Mouse (Mus musculus): ENCODE measurements around the gene Tti1. TPM values are rescaled to one million over a fixed set of nuclear protein-coding genes. Genes with fewer than 3 reads are reported as not detected.
"Not testable (repeated sequence)": the region's sequence is repeated elsewhere in the genome, so short reads cannot be mapped to it uniquely, and the experiment has no call there.

Tti1 gene
- polyA plus RNA-seq, 1 experiment = 20.6 TPM

- Histone ChIP-seq H3K4me3 (ENCODE audit: insufficient read depth, low read length) (no peak overlapping the region), H3K4me1 (ENCODE audit: control insufficient read depth, insufficient read depth, low read length) (peaks cover 11% of the 10 kb centered on the region), H3K27ac (ENCODE audit: insufficient read depth, low read length) (peak overlapping the region; percentile 49; the same call in 1 of the 2 replicates)
- TF ChIP-seq CTCF (IDR thresholded peaks at IDR 0.05; ENCODE audit: borderline replicate concordance, insufficient read depth, low read length) (no peak), POLR2A (IDR thresholded peaks at IDR 0.05; ENCODE audit: low read depth, low read length) (no peak)
Observed at GRCm38 (mm10) chr2:158064571-158065048, 36.4 kb upstream of the Tti1 start.

- TF ChIP-seq CTCF (IDR thresholded peaks at IDR 0.05; ENCODE audit: borderline replicate concordance, insufficient read depth, low read length) (no peak), POLR2A (IDR thresholded peaks at IDR 0.05; ENCODE audit: low read depth, low read length) (no peak)
- Histone ChIP-seq H3K4me1 (ENCODE audit: control insufficient read depth, insufficient read depth, low read length) (peaks cover 11% of the 10 kb centered on the region), H3K4me3 (ENCODE audit: insufficient read depth, low read length) (no peak overlapping the region)
Observed at GRCm38 (mm10) chr2:158063036-158063435, 34.8 kb upstream of the Tti1 start.

GRCm38 (mm10) chr2:158059666-158060105, 31.5 kb upstream of the Tti1 start:
- Histone ChIP-seq H3K4me3 (ENCODE audit: insufficient read depth, low read length) (no peak overlapping the region), H3K27ac (ENCODE audit: insufficient read depth, low read length) (no peak overlapping the region), H3K4me1 (ENCODE audit: control insufficient read depth, insufficient read depth, low read length) (peaks cover 8% of the 10 kb centered on the region)
- no peak for TF ChIP-seq POLR2A (IDR thresholded peaks at IDR 0.05; ENCODE audit: low read depth, low read length)
- no peak for TF ChIP-seq CTCF (IDR thresholded peaks at IDR 0.05; ENCODE audit: borderline replicate concordance, insufficient read depth, low read length)

More at GRCm38 (mm10) chr2:158063036-158063435, 34.8 kb upstream of the Tti1 start:
- no peak overlapping the region for H3K27ac ChIP-seq (ENCODE audit: insufficient read depth, low read length)

- TF ChIP-seq CTCF (IDR thresholded peaks at IDR 0.05; ENCODE audit: borderline replicate concordance, insufficient read depth, low read length) (no peak), POLR2A (IDR thresholded peaks at IDR 0.05; ENCODE audit: low read depth, low read length) (no peak)
- H3K27ac ChIP-seq (ENCODE audit: insufficient read depth, low read length) = peak overlapping the region; percentile 11; the same call in 1 of the 2 replicates
Observed at GRCm38 (mm10) chr2:158058534-158058933, 30.3 kb upstream of the Tti1 start.

GRCm38 (mm10) chr2:158057030-158057429, 28.8 kb upstream of the Tti1 start:
- no peak overlapping the region for H3K4me3 ChIP-seq (ENCODE audit: insufficient read depth, low read length)
- H3K27ac ChIP-seq (ENCODE audit: insufficient read depth, low read length) = no peak overlapping the region
- TF ChIP-seq CTCF (IDR thresholded peaks at IDR 0.05; ENCODE audit: borderline replicate concordance, insufficient read depth, low read length) (no peak), POLR2A (IDR thresholded peaks at IDR 0.05; ENCODE audit: low read depth, low read length) (no peak)
- no peaks in the 10 kb centered on the region for H3K4me1 ChIP-seq (ENCODE audit: control insufficient read depth, insufficient read depth, low read length)

More at GRCm38 (mm10) chr2:158058534-158058933, 30.3 kb upstream of the Tti1 start:
- Histone ChIP-seq H3K4me3 (ENCODE audit: insufficient read depth, low read length) (no peak overlapping the region), H3K4me1 (ENCODE audit: control insufficient read depth, insufficient read depth, low read length) (peaks cover under 1% of the 10 kb centered on the region; the same call in 1 of the 2 replicates)

- not testable (repeated sequence) for H3K27ac ChIP-seq (ENCODE audit: insufficient read depth, low read length); H3K4me3 ChIP-seq (ENCODE audit: insufficient read depth, low read length); H3K4me1 ChIP-seq (ENCODE audit: control insufficient read depth, insufficient read depth, low read length)
Observed at GRCm38 (mm10) chr2:158055383-158055782, 27.1 kb upstream of the Tti1 start.

GRCm38 (mm10) chr2:158054596-158054995, 26.4 kb upstream of the Tti1 start:
- TF ChIP-seq POLR2A (IDR thresholded peaks at IDR 0.05; ENCODE audit: low read depth, low read length) = no peak
- TF ChIP-seq CTCF (IDR thresholded peaks at IDR 0.05; ENCODE audit: borderline replicate concordance, insufficient read depth, low read length) = no peak
- Histone ChIP-seq H3K4me1 (ENCODE audit: control insufficient read depth, insufficient read depth, low read length) (no peaks in the 10 kb centered on the region), H3K4me3 (ENCODE audit: insufficient read depth, low read length) (no peak overlapping the region)

GRCm38 (mm10) chr2:158050116-158050515, 21.9 kb upstream of the Tti1 start:
- Histone ChIP-seq H3K4me1 (ENCODE audit: control insufficient read depth, insufficient read depth, low read length) (no peaks in the 10 kb centered on the region), H3K4me3 (ENCODE audit: insufficient read depth, low read length) (no peak overlapping the region), H3K27ac (ENCODE audit: insufficient read depth, low read length) (no peak overlapping the region)
- TF ChIP-seq POLR2A (IDR thresholded peaks at IDR 0.05; ENCODE audit: low read depth, low read length) = no peak
- no peak for TF ChIP-seq CTCF (IDR thresholded peaks at IDR 0.05; ENCODE audit: borderline replicate concordance, insufficient read depth, low read length)

More at GRCm38 (mm10) chr2:158054596-158054995, 26.4 kb upstream of the Tti1 start:
- no peak overlapping the region for H3K27ac ChIP-seq (ENCODE audit: insufficient read depth, low read length)

- Histone ChIP-seq H3K4me1 (ENCODE audit: control insufficient read depth, insufficient read depth, low read length) (no peaks in the 10 kb centered on the region), H3K27ac (ENCODE audit: insufficient read depth, low read length) (no peak overlapping the region), H3K4me3 (ENCODE audit: insufficient read depth, low read length) (no peak overlapping the region)
- no peak for TF ChIP-seq POLR2A (IDR thresholded peaks at IDR 0.05; ENCODE audit: low read depth, low read length)
- no peak for TF ChIP-seq CTCF (IDR thresholded peaks at IDR 0.05; ENCODE audit: borderline replicate concordance, insufficient read depth, low read length)
Observed at GRCm38 (mm10) chr2:158048718-158049117, 20.5 kb upstream of the Tti1 start.

- H3K4me1 ChIP-seq (ENCODE audit: control insufficient read depth, insufficient read depth, low read length) = no peaks in the 10 kb centered on the region
- peak; percentile 62; the same call in 1 of the 2 replicates for TF ChIP-seq CTCF (IDR thresholded peaks at IDR 0.05; ENCODE audit: borderline replicate concordance, insufficient read depth, low read length)
- TF ChIP-seq POLR2A (IDR thresholded peaks at IDR 0.05; ENCODE audit: low read depth, low read length) = no peak
- no peak overlapping the region for H3K27ac ChIP-seq (ENCODE audit: insufficient read depth, low read length)
- no peak overlapping the region for H3K4me3 ChIP-seq (ENCODE audit: insufficient read depth, low read length)
Observed at GRCm38 (mm10) chr2:158047903-158048302, 19.7 kb upstream of the Tti1 start.

Measured in embryonic fibroblast, embryonic 13.5 days (primary cell).